Mouse (Mus musculus) right cerebral cortex, adult 18-20 months (tissue): ENCODE measurements around the gene Kank1.

Experiments
- DNase-seq: peaks from one replicate; pipeline ENCODE4 v3.0.0; 2022; ENCODE audit warnings: mixed read lengths

Gene Kank1

DNA sequence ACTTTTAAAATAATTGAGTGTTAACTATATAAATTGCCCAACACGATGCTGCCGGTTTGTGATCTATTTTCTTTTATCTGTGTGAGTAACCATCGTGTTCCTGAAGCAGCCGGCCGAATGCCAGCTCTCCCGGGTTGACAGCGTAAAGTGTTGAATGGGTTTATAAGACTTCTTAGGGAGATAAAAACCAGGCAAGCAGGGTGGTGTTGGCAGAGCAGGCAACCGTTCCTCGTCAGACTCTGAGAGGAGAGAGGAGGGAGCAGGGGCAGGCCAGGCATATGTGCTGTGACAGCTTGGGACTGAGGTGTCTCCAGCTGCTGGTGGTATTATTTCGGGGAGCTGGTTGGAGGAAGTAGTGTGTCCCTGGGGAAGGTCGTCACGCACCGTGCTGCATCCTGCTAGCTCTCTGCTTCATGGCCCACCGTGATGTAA, 78.7 kb downstream of the Kank1 start:
- DNase-seq, result peak; percentile 26

DNA sequence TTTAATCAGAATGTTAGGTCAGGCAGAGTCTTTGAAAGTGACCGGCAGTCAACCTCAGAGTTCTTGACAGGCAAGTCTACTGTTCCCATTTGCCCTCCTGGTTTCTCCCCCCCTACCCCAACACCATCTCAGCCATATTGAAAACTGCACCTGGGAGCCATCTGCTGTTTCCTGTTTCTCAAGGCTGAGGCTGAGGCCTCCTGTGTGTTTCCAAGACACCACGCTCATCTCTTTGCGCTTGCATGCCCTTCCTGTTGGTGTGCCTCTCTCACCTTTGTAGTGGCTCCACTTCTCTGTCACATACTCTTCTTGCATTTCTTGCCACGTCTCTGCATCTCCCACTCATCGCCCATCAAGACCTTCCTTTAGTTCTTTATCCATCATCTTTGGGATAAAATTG, 79.2 kb downstream of the Kank1 start:
- DNase-seq, result no peak

DNA sequence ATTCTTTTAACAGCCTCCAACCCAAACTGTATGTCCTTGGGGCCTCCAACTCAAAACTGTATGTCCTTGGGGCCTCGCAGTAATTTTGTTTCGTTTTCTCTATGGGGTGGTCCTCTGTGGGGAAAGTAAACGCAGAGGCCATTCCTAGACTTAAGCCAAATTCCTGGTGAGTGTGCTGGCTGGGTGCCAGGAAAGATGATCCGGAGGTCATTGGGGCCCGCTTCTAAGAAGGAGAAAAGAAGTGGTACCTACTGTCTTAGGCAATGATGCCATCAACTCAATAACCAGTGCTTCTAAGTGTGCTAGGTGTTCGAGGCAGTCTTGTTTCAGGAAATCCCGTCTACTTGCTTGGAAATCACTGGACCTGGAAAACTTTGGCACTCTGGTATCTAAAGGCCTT, 87.5 kb downstream of the Kank1 start:
- no peak for DNase-seq

DNA sequence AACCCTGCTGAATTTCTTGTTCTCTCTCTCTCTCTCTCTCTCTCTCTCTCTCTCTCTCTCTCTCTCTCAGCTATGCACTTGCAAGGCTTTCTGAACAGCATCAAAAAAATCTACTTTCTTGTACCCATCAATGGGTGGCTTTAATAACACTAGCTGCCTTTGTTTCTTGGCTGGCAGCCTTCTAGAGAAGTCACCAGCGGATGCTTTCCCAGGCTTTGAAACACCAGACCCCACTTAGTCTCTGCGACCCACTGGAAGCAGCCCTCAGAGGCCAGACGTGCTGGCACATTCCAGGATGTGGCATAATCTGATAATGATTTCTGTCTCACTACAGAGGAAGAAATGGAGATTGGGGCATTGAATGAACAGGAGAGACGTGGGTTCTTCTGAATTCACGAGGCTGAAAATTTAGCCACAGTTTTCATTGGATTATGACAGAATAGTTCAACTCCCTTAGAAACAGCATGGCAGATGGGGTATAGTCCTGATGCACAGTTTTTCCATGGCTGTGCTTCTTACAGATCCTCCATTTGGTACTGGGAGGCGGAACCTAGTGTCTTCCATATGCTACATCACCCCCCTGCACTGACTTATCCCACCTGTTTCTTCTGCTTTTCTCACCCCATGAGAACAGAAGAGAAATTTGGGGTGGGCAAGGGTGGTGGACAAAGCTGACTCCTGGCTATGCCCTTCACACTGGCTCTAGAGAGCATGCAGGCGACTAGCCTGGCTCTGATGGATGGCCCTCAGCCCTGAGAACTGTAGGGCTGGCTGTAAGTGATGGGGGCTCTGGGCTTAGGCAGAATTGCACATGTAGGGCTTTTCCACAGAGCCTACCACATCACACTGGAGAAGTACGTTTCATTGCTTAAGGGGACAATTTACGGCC, 88.6 kb downstream of the Kank1 start:
- DNase-seq, result no peak

DNA sequence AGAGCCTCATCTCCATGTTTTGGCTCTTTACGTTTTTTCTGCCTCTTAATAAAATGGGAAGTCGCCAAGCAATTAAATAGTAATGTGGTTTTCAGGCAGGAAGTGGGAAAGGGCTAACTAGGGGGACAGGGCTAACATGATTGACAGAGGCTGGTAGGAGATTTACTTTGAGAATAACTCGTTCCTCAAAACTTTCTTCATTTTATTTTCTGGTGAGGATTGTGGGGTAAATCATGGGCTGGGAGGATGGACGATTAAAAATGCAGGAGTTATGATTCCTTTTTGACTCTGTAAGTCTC, 89.2 kb downstream of the Kank1 start:
- no peak for DNase-seq

DNA sequence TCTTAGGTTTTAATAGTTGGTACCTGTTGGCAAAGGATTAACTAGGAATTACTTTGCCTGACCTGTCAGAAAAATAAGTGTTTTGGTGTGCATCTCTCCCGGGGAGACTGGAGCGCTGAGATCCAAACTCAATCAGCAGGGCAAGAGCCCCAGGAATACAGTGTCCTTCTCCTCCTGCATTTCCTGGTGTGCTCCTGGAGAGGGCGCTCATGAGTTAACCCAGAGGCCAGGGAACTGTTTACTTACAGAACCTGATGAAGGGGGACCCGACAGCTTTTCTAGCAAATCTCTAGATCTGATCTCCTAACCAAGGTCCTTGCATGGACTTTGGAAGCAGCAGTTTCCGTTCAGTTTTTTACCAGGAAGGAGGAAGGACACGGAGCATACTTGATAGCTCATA, 90.9 kb downstream of the Kank1 start:
- DNase-seq, result no peak

DNA sequence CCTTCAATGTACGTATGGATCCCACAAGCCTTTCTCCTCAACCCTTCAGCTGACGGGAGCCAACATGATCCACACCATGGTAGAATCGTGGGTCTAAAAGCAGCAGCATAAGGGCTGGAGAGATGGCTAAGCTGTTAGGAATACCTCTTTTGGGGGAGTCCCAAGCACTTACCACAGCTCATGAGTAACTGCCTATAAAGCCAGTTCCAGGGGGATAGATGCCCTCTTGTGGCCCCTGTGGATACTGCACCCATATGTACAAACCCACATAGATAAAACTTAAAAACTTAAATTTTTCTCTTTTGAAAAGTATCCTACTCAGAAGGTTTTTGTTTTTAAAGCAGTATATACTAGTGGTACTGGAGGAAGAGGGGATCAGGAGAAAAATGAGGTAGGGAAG, 97.6 kb downstream of the Kank1 start:
- peak; percentile 20 for DNase-seq

DNA sequence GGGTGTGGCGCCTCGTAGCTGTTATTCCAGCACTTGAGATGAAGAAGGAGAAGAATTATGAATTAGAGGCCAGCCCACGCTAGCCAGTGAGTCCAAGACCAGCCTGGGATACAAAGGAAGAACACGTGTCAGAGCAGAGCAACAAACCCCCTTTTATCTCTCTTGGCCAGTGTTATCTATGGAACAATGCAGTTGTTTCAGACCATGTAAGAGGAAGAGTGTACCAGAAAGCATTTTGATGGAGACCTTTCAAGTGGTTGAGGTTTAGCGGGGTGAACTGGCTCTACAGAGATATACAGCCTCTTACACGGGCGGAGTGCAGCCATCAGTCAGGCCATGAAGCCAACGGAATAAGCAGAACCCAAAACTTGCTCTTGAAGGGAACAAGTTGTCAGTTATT, 100.0 kb downstream of the Kank1 start:
- no peak for DNase-seq

DNA sequence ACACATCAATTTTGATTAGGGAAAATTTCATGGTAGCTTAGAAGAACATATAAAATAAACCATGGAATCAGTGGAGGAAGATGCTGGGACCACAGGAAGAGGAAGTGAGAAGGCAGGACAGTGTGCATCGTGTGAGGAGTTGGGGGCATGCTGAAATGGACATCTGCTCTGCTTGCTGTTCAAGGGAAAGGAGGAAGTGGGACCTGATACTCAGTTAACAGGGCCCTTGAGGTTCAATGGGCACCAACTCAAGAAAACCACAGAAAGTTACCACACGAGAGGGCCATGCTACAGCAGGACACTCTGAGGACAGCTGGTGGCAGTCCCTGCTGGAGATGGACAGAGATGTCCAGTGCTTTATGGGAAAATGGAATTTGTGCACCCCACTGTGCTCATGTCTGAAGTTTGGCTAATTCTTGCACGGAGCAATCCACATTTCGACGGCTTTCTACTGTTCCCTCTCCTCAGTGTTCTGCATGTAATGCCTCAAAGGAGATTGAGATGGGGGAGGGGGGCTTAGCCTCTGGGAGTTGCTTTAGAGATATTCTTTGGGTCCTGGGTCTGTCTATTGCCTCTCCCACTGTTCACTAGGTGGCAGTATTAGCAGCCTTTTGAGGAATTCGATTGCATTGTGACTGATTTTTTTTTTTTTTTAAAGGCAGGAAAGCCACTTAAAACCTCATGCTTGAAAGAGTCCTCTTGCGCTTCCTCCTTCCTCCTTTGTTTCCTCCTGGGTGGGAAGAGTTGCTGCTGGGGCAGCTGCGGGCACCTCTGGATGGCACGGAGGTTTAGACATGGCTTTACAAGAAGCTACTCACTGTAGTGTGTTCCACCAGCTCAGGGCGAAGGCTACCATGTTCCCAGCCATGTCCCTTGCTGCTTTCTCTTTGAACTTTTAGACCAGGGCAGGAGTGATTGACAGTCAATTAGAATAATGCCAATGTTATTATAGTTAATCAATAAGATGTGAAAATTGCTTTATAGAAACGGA, 104.2 kb downstream of the Kank1 start:
- DNase-seq, result peak; percentile 18

DNA sequence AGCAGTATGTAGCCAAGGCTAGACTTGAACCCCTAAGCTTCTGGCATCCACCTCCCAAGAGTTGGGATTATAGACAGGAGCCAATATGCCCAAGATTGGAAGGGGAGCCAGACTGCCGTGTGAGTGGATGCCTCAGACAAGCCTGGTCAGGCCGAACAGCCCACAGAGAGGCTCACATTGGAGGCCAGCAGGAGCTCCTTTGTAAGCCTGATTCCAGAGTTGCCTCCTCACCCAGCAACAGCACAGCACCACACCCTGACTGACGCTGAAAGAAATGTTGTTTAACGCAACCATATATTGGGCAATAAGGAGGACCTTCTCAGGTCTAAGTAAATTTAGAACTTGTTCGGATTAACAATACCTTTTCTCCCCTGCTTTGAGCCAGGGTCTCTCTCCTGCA, 105.3 kb downstream of the Kank1 start:
- DNase-seq, result no peak

DNA sequence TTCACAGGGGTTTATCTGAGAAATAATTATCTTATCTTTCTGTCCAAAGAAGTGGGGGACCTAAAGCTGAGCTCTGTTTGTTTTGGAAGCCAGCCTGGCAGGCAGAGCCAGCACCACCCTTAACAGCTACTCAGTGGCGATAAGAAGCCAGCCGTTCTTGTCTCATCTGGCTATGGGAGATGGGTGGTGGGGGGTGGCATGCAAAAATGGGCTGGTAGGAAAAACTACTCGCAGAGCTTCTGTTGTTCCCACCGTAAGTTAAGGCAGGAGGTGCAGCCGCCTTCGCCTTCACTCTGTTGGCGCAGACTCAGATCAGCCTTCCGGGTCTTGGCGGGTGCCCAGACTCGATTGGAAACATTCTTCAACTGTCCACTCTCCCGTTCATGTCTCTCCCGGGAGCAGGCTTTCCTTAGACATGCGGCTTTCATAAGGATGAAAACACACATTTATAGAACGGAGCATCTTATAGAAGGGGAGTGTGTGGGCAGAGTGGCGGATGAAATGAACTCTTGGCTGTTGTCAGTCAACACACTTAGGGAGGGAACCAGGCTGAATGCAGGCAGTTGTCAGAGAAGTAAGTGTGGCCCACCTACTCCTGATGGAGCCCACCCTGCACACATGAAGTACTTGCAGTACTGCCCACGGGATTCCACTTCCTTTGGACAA, 107.0 kb downstream of the Kank1 start:
- DNase-seq, result no peak

DNA sequence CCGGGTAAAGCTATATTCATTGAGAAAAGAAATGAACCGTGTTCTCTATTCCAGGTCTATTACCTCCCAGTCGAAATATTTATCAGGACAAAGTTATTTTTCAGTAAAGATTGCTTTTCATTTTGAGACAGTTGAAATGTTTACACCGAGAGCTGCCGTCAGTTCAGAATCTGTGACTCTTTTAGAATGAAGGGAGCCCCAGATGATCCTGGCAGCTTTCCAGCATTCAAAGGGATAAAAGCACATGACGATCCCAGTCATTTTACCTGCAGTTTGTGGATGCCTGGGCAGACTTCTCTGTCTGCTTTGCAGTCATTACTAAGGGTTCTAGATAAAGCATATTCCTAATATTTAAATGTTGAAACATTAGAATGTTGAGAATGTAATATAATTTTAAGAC, 107.6 kb downstream of the Kank1 start:
- DNase-seq, result no peak

DNA sequence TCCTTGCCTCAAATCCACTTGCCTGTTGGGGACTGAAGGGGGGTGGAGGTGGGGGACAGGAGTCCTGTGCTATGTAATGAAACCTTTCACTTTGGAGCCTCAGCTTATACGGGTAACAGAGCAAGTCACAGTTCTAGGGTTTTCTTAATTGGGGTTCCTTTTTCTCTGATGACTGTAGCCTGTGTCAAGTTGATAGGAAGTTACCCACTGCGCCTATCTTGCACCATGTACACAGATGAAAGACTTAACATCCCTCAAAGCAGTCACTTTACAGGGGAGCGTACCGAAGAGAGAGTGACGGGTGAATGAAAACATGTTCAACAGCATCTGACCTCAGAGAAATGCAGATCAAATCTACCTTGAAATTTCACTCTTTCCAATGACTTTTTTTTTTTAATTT, 109.2 kb downstream of the Kank1 start:
- DNase-seq, result no peak

DNA sequence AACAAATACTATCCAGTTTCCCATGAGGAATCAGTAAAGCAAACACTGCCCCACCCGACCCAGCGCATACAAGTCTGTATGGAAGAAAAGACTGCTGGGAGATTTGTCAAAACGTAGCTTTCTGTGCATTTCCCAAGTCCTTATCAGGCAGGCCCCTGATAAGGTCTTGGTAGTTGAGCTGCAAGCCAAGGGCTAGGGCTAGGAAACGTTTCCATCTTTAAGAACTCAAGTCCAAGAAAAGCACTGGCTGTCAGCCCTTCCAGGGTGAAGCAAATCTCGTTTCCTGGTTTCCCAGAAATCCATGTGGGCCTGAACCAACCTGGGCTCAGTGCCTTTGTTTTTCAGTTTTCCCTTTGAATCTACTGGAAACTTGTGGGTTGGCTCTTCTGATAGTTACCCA, 110.7 kb downstream of the Kank1 start:
- DNase-seq, result no peak

DNA sequence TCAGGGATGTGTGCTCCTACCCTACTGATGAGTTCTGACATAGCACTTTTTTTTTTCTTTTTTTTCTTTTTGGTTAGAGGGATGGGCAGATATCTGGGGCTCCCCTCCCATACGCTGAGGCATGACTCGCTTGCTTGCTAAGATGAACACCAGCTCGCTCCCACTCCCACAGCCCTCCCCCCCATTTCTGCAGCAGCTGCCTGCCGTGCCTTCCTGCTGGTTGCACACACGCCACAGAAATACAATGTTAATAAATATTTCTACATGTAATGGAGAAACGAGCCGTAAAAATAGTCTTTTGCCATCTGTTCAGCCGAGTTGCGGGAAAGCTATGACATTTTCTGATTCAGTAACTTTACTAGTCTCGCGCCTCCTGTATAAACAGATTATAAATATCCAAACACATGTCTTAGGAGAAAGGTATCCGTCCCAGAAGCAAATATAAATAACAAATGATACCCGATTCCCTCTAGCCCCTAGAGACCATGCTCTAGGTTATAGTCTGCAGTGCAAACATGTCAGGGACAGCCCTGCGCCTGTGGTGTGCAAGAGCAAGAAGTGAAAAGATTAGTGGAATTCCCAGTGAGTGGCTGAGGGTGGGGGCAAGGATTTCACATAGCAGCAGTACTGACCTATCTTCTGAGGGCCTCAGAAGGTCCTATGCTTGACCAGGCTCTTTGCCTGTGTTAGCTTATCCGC, 114.6 kb downstream of the Kank1 start:
- DNase-seq, result peak; percentile 10

DNA sequence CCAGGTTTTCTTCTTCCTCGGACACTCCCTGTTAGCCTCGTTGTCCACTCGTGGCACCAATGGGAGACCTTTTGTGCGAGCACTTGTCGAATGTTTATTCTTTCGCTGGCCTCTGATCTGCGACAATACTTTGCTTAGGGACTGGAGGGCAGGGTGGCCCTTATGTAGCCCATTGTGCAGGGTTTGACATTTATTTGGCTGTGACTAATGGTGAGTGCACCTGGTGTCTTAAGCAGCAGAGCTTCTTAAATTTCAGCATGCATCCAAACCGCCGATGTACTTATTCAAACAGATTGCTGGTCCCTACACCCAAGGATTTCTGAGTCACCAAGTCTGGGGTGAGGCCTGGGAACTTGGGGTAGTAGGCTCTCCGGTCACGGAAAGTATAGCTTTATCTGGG, 120.3 kb downstream of the Kank1 start:
- DNase-seq, result no peak

DNA sequence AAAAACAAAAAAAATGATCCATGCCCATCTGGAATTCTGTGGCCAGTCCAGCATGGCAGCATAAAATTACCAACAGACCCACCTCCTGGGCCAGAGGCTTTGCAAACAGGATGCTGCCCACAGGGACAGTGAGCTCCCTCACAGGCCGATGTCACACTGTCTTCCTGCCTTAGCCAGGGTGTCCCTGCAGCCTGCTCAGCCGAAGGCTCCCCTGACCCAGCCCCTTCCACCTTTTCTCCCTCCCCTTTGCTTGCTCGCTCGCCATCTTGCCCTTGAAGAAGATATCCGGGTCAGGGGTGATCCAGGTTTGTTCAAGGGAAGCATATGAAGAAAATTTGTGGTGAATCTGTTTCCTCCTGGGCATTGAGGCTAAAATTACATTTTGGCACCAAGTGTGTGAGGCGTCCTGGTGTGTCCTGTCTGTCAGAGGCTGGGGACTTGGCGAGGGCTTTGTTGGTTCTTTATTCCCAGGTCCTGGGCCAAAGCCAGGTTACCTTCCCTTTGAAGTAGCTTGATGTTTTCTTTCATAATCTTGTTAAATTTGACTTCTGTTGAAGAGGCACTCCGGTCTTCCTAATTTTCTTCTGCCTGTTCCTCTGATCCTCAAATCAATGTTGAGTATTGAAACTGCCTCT, 121.8 kb downstream of the Kank1 start:
- no peak for DNase-seq

DNA sequence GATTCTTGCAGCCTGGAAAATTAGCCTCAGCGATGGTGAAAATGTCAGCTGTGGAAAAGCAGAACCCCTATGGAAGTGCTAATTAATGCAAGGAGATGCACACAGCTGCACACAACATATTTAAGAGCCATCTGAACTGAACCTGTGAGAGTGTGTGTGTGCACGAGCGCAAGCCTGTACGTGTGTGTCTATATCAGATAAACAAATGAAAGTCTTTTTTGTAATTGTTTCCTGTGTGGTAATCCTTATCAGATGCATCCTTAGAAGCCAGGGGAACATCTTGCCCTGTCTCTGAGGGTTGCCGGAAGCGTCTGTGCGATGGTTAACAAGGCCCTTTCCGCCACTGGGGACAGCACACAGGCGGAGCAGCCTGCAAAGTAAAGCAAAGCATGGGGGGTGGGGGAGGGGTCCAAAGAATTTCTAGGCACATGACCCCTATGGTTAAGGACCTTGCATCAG, 123.8 kb downstream of the Kank1 start:
- DNase-seq, result no peak

DNA sequence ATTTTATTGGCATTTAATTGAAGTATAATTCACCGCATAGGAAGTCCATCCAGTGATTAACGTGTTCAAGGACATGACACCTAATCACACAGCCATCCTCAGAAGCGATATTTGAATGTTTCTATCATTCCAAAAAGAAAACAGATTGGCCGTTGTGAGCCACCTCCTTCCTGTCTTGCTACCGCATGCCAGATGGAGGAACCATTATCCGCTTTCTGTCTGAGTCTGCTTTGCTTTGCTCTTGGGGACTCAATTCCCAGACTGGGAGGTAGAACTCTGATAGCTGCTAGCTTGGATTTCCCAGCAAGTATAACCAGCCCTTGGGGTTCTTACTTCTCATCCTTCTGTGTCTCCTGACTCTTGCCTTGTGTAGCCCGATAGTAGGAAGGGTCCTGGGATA, 125.2 kb downstream of the Kank1 start:
- DNase-seq, result no peak

DNA sequence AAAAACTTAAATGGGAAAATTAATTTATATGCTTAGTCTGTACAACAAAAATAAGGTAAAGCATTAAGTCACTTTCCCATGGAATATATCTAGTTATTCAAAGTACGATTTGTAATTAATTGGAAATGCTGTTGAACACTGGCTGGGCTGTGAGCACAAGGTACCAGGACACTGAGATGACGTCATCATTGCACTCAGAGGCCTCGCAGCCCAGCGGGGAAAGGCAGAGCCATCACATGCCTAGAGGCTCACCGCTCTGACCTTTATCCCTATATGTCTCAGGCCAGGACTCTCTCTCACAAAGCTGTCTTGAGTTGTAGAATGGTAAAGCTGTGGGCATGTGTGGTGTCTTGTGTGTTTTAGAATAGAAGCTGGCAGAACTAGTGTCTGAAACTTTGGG, 128.9 kb downstream of the Kank1 start:
- DNase-seq, result no peak

DNA sequence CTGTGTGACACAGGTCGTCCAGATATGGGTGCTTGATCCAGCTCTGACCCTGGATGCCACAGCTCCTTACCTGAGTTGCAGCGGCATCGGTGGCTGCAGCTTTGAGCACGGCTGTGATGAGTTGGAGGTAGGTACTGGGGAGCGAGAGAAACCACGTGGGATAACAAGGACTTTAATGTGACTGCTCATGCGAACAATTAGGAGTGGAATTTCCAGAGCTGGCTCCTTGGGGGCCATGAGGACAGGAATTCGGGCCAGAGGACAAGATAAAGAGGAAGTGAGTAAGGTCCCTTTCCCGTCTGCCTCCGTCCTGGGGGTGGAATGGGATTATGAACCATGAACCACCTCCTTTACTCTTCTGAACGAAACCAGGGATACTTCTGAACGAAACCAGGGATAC, 129.8 kb downstream of the Kank1 start:
- DNase-seq, result no peak

DNA sequence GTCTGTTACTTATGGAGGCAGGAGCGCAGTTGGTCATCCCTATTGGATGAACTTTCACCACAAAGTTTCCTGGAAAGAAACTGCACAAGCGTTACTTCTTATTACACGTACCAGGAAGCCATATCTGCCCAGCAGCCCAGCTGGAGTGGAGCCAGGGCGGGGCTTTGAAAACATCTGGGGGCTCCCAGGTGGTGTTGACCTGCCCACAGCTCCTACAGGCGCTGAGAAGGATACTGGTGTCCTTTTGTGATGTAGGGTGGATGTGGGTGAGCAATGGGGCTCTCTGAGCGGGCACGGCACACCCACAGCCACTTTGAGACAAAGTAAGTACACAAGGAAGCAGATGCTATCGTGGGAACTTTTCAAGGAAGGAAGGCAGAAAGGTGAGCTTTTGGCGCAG, 133.7 kb downstream of the Kank1 start:
- DNase-seq, result no peak
